Mouse (Mus musculus) neural tube, embryonic 11.5 days (tissue): ENCODE data around the gene Mok. TPM values are rescaled to one million over a fixed set of nuclear protein-coding genes. Genes with fewer than 3 reads are reported as not detected.
"Not testable (repeated sequence)": the region's sequence is repeated elsewhere in the genome, so short reads cannot be mapped to it uniquely, and the experiment has no call there.

Source experiments
- ATAC-seq: fragments of 200-750 bp; cut with Nextera tagmentation; 2 replicates; pipeline ENCODE4 v1.8.0; 2017; ENCODE audit warnings: moderate number of reproducible peaks, mild to moderate bottlenecking, moderate TSS enrichment, moderate library complexity; ENCODE audit not compliant: insufficient read depth, low FRiP score, low TSS enrichment
- DNase-seq: peaks from one replicate; pipeline ENCODE4 v3.0.0-alpha.2; 2015; ENCODE audit warnings: low spot score
- H3K27ac ChIP-seq: fragments of 300-500 bp; sonication (generic); 2 replicates; pipeline ENCODE4 v1.5.1; 2014; ENCODE audit warnings: low read depth, mild to moderate bottlenecking, low read length
- H3K27me3 ChIP-seq: fragments of 300-500 bp; sonication (generic); 2 replicates; pipeline ENCODE4 v1.6.1; 2014; ENCODE audit warnings: mild to moderate bottlenecking, low read length, mixed read lengths; ENCODE audit not compliant: control insufficient read depth, insufficient read depth
- H3K36me3 ChIP-seq: fragments of 300-500 bp; sonication (generic); 2 replicates; pipeline ENCODE4 v1.6.1; 2014; ENCODE audit warnings: mild to moderate bottlenecking, low read length, moderate library complexity, mixed read lengths; ENCODE audit not compliant: control insufficient read depth, insufficient read depth
- H3K4me1 ChIP-seq: fragments of 300-500 bp; sonication (generic); 2 replicates; pipeline ENCODE4 v1.6.1; 2014; ENCODE audit warnings: low read length, mixed read lengths; ENCODE audit not compliant: control insufficient read depth, insufficient read depth
- H3K4me2 ChIP-seq: fragments of 300-500 bp; sonication (generic); 2 replicates; pipeline ENCODE4 v1.6.1; 2014; ENCODE audit warnings: low read depth, mild to moderate bottlenecking, moderate library complexity
- H3K4me3 ChIP-seq: fragments of 300-500 bp; sonication (generic); 2 replicates; pipeline ENCODE4 v1.5.1; 2014; ENCODE audit warnings: low read depth, low read length
- H3K9ac ChIP-seq: fragments of 300-500 bp; sonication (generic); 2 replicates; pipeline ENCODE4 v1.6.1; 2014; ENCODE audit warnings: mild to moderate bottlenecking, low read length
- H3K9me3 ChIP-seq: fragments of 300-500 bp; sonication (generic); 2 replicates; pipeline ENCODE4 v1.6.1; 2016; ENCODE audit warnings: low read length; ENCODE audit not compliant: control insufficient read depth
- WGBS: fragments of 180-500 bp; shearing (Covaris S2); extraction: QIAGEN DNeasy Blood & Tissue Kit; methylation state at CpG from one replicate; pipeline ENCODE4 v1.1.7; 2014; 5-methylcytosine and 5-hydroxymethylcytosine counted together
- polyA plus RNA-seq: library from polyadenylated mRNA; unstranded; fragments of >200 nt; fragmentation: Nextera tagmentation; extraction: Ambion mirVana; gene quantifications from 2 replicates; pipeline ENCODE4 v1.2.1, GENCODE M21; 2014

Mok gene
- polyA plus RNA-seq, 1 experiment from 2014 or later = 11.3 TPM

DNA sequence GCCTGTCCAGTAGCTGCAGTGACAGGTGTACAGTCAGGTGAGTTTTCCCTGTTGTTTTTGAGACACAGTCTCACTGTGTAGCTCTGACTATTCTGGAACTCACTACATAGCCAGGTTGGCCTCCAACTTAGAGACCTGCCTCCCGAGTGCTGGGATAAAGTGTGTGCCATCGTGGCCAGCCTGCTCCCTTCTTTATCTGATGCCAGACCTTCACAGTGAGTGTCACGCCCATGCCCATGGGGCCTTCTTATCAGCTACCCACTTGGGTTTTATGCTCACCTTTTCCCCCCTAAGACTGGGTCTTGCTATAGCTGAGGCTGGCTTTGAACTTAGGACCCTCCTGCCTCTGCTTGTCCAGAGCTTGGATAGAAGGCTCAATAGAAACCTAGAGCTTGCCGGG lies 29.4 kb upstream of the Mok start:
- WGBS = 88% methylated on average over 4 of the region's 4 CpGs
- no peak overlapping the region for H3K4me2 ChIP-seq
- DNase-seq = no peak
- no peak for ATAC-seq
- H3K4me3 ChIP-seq = no peak overlapping the region
- H3K9ac ChIP-seq = no peak overlapping the region
- H3K36me3 ChIP-seq = no peaks in the 10 kb centered on the region; the same call in 1 of the 2 replicates
- H3K27ac ChIP-seq = no peak overlapping the region
- H3K4me1 ChIP-seq = no peaks in the 10 kb centered on the region
- H3K9me3 ChIP-seq = no peaks in the 10 kb centered on the region
- no peaks in the 10 kb centered on the region for H3K27me3 ChIP-seq

GRCm38 (mm10) chr12:110865989-110866388 lies 25.2 kb upstream of the Mok start:
- H3K4me1 ChIP-seq = no peaks in the 10 kb centered on the region
- no peak overlapping the region for H3K4me2 ChIP-seq
- H3K9me3 ChIP-seq = no peaks in the 10 kb centered on the region
- no peak overlapping the region for H3K4me3 ChIP-seq
- WGBS = 89% methylated on average over 10 of the region's 10 CpGs
- no peak overlapping the region for H3K9ac ChIP-seq
- no peak for ATAC-seq
- H3K27me3 ChIP-seq = no peaks in the 10 kb centered on the region
- no peak for DNase-seq
- H3K27ac ChIP-seq = no peak overlapping the region
- no peaks in the 10 kb centered on the region for H3K36me3 ChIP-seq

GRCm38 (mm10) chr12:110865571-110865970 lies 24.8 kb upstream of the Mok start:
- no peak for DNase-seq
- H3K27me3 ChIP-seq = no peaks in the 10 kb centered on the region
- no peak overlapping the region for H3K9ac ChIP-seq
- H3K4me2 ChIP-seq = no peak overlapping the region
- no peak for ATAC-seq
- 68% methylated on average over 5 of the region's 6 CpGs for WGBS
- H3K9me3 ChIP-seq = no peaks in the 10 kb centered on the region
- no peak overlapping the region for H3K4me3 ChIP-seq
- no peaks in the 10 kb centered on the region for H3K4me1 ChIP-seq
- H3K36me3 ChIP-seq = no peaks in the 10 kb centered on the region
- H3K27ac ChIP-seq = no peak overlapping the region

- Histone ChIP-seq H3K27me3 (no peaks in the 10 kb centered on the region), H3K9me3 (no peaks in the 10 kb centered on the region), H3K4me1 (no peaks in the 10 kb centered on the region), H3K4me2 (no peak overlapping the region), H3K36me3 (no peaks in the 10 kb centered on the region), H3K9ac (no peak overlapping the region), H3K27ac (no peak overlapping the region), H3K4me3 (no peak overlapping the region)
- WGBS = 93% methylated on average over 6 of the region's 6 CpGs
- ATAC-seq (no peak), DNase-seq (no peak)
Measured at GRCm38 (mm10) chr12:110864008-110864407, 23.3 kb upstream of the Mok start.

DNA sequence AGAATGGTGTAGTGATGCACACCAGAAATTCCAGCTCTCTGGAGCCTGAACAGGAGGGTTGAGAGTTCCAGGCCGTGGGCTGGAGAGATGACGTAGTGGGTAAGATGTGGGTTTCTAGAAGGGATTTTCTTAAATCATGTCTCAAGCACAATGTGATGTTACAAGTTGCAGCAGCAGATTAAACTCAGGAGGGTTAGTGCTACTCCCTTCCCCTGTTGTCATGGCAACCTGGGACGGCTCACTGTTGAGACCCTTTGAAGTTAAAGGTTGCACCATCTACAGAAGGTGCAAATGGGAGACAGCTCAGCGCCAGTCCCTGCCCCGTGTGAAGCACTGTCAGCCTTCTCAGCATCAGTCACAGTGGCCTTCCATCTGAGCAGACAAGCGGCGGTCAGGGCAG lies 20.5 kb upstream of the Mok start:
- no peak for DNase-seq
- Histone ChIP-seq H3K27me3 (no peaks in the 10 kb centered on the region), H3K4me1 (no peaks in the 10 kb centered on the region), H3K9ac (no peak overlapping the region), H3K9me3 (no peaks in the 10 kb centered on the region), H3K27ac (no peak overlapping the region), H3K4me3 (no peak overlapping the region), H3K4me2 (no peak overlapping the region), H3K36me3 (no peaks in the 10 kb centered on the region)
- no peak for ATAC-seq
- 44% methylated on average over 7 of the region's 7 CpGs for WGBS

- no peak for DNase-seq
- no peaks in the 10 kb centered on the region for H3K4me1 ChIP-seq
- ATAC-seq = no peak
Measured at GRCm38 (mm10) chr12:110860293-110860692, 19.6 kb upstream of the Mok start.

GRCm38 (mm10) chr12:110858681-110859080 lies 17.9 kb upstream of the Mok start:
- not testable (repeated sequence) for H3K36me3 ChIP-seq, DNase-seq, H3K27me3 ChIP-seq, H3K4me3 ChIP-seq, ATAC-seq, H3K27ac ChIP-seq, H3K4me1 ChIP-seq, H3K9me3 ChIP-seq, H3K9ac ChIP-seq, H3K4me2 ChIP-seq
- 96% methylated on average over 15 of the region's 15 CpGs for WGBS

More at GRCm38 (mm10) chr12:110860293-110860692, 19.6 kb upstream of the Mok start:
- Histone ChIP-seq H3K27ac (no peak overlapping the region), H3K36me3 (no peaks in the 10 kb centered on the region), H3K4me2 (no peak overlapping the region), H3K4me3 (no peak overlapping the region), H3K9me3 (no peaks in the 10 kb centered on the region), H3K9ac (no peak overlapping the region), H3K27me3 (no peaks in the 10 kb centered on the region)

DNA sequence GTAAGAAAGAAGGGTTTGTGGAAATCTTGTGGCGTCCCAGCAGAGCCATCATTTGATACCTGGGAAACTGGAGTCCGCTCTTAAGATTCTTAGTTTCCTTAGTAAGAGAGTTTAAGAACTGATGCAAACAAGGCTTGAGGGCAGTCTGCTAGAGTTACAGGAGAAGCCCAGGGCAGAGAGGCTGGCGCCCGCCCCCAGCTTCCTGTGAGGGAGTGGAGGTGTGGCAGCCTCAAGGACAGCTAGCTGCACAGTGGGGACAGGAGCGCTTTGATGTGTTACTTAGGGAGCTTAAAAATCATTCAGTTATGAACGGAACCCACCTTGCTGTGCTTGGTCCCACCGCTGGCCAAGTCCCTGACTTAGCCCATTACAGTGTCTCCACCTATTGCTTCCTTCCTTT lies 16.5 kb upstream of the Mok start:
- ATAC-seq = no peak

DNA sequence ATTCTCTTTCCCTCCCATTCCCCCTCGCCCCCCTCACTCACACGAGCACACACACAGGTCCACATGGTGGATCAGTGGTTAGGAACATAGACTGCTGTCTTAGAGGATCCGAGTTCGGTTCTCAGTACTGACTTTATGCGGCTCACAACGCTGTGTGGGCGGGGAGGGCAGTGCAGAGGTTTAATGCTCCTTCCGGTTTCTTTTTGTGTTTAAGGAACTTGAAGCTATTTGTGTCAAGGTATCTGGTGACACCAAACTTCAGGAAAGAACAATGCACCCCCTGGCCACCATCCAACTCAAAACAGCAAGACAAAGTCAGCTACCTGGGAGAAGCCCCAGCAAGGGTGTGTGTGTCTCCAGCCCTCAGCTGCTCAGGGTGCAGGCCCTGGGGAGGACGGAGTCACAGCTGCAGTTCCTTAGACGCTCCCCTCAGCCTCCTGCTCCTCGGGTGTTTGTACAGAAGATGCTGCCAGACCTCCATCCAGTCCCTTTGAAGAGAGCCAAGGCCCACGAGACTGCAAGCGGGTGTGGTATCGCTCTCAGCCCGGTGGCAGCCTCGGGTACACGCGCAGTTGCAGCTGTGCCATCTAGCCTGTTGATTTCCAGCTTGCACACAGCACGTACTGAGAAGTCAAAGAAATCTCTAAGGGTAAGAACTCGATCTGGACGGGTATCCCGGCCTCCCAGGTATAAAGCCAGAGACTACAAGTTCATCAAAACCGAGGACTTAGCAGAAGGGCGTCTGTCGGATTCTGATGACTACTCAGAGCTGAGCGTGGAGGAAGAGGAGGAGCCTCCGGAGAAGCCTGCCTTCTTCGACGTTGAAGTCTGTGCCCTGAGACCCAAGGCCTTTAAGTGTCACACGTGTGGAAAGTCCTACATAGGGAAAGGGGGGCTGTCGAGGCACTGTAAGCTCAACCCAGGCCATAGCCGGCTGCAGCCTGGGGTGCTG lies 14.3 kb upstream of the Mok start:
- no peak overlapping the region for H3K9ac ChIP-seq
- H3K27me3 ChIP-seq = no peaks in the 10 kb centered on the region
- no peak overlapping the region for H3K4me2 ChIP-seq
- H3K4me3 ChIP-seq = no peak overlapping the region
- ATAC-seq (no peak), DNase-seq (no peak)
- no peaks in the 10 kb centered on the region for H3K36me3 ChIP-seq
- H3K9me3 ChIP-seq = no peaks in the 10 kb centered on the region
- peaks cover 6% of the 10 kb centered on the region; the same call in 1 of the 2 replicates for H3K4me1 ChIP-seq
- H3K27ac ChIP-seq = no peak overlapping the region
- WGBS = 88% methylated on average over 32 of the region's 32 CpGs

More for the DNA sequence above, 16.5 kb upstream of the Mok start:
- H3K4me1 ChIP-seq = no peaks in the 10 kb centered on the region
- no peak for DNase-seq
- H3K27ac ChIP-seq = no peak overlapping the region
- H3K4me3 ChIP-seq = no peak overlapping the region
- no peak overlapping the region for H3K4me2 ChIP-seq
- no peaks in the 10 kb centered on the region for H3K27me3 ChIP-seq
- H3K9ac ChIP-seq = no peak overlapping the region
- 93% methylated on average over 7 of the region's 7 CpGs for WGBS
- H3K9me3 ChIP-seq = no peaks in the 10 kb centered on the region
- H3K36me3 ChIP-seq = no peaks in the 10 kb centered on the region
